Mouse (Mus musculus) midbrain, postnatal 0 days (tissue): ENCODE measurements at regions not wholly inside any gene's neighbourhood (a gene's known extent, or its start where the extent isn't known, plus 50 kb on each side); places are given as distances from the start of the nearest gene placed in this dataset.
A peak's percentile ranks its signal among the peaks of the same experiment; 100 is the strongest.

Experiments used
- ATAC-seq: fragments of 200-750 bp; cut with Nextera tagmentation; 2 replicates; pipeline ENCODE4 v1.8.0; 2017; ENCODE audit warnings: moderate number of reproducible peaks, mild to moderate bottlenecking, moderate TSS enrichment, moderate library complexity; ENCODE audit not compliant: low FRiP score
- DNase-seq: peaks from one replicate; pipeline ENCODE4 v3.0.0-alpha.2; 2015; ENCODE audit warnings: low spot score
- H3K27ac ChIP-seq: fragments of 300-500 bp; sonication (generic); 2 replicates; pipeline ENCODE4 v1.5.1; 2014; ENCODE audit warnings: low read depth, mild to moderate bottlenecking, low read length, mixed read lengths
- H3K27me3 ChIP-seq: fragments of 300-500 bp; sonication (generic); 2 replicates; pipeline ENCODE4 v1.6.1; 2014; ENCODE audit warnings: low read length, control low read depth, mixed read lengths; ENCODE audit not compliant: insufficient read depth
- H3K36me3 ChIP-seq: fragments of 300-500 bp; sonication (generic); 2 replicates; pipeline ENCODE4 v1.6.1; 2014; ENCODE audit warnings: low read length, control low read depth, mixed read lengths; ENCODE audit not compliant: insufficient read depth
- H3K4me1 ChIP-seq: fragments of 300-500 bp; sonication (generic); 2 replicates; pipeline ENCODE4 v1.6.1; 2014; ENCODE audit warnings: mild to moderate bottlenecking, control low read depth, antibody characterized with exemption, low read length, mixed read lengths; ENCODE audit not compliant: insufficient read depth
- H3K4me2 ChIP-seq: fragments of 300-500 bp; sonication (generic); 2 replicates; pipeline ENCODE4 v1.6.1; 2014; ENCODE audit warnings: low read depth, mild to moderate bottlenecking, low read length, mixed read lengths; ENCODE audit not compliant: poor library complexity, severe bottlenecking
- H3K4me3 ChIP-seq: fragments of 300-500 bp; sonication (generic); 2 replicates; pipeline ENCODE4 v1.5.1; 2014; ENCODE audit warnings: low read depth, mild to moderate bottlenecking, low read length, moderate library complexity
- H3K9ac ChIP-seq: fragments of 300-500 bp; sonication (generic); replicated peaks from 2 replicates; pipeline ENCODE4 v1.6.1; 2014; ENCODE audit warnings: mild to moderate bottlenecking, low read length, moderate library complexity, mixed read lengths; ENCODE audit not compliant: poor library complexity, severe bottlenecking
- H3K9me3 ChIP-seq: fragments of 300-500 bp; sonication (generic); 2 replicates; pipeline ENCODE4 v1.6.1; 2016; ENCODE audit warnings: low read length, control low read depth
- CTCF ChIP-seq: IDR thresholded peaks from 2 replicates; pipeline ENCODE4 v1.5.1; 2016; ENCODE audit warnings: antibody characterized with exemption, mild to moderate bottlenecking
- WGBS: fragments of 180-500 bp; shearing (Covaris S2); extraction: QIAGEN DNeasy Blood & Tissue Kit; methylation state at CpG from one replicate; pipeline ENCODE4 v1.1.7; 2014; 5-methylcytosine and 5-hydroxymethylcytosine counted together

GRCm38 (mm10) chr4:95283789-95284188 lies 231.8 kb upstream of the Jun start:
- Histone ChIP-seq H3K9me3 (no peaks in the 10 kb centered on the region), H3K27me3 (no peaks in the 10 kb centered on the region), H3K4me1 (no peaks in the 10 kb centered on the region), H3K9ac (no peak overlapping the region), H3K27ac (no peak overlapping the region), H3K36me3 (no peaks in the 10 kb centered on the region), H3K4me2 (no peak overlapping the region), H3K4me3 (no peak overlapping the region)
- TF ChIP-seq CTCF, result no peak
- WGBS, result 87% methylated on average over 2 of the region's 2 CpGs
- no peak for ATAC-seq
- DNase-seq, result no peak

- no peak for TF ChIP-seq CTCF
- Histone ChIP-seq H3K27me3 (no peaks in the 10 kb centered on the region), H3K4me1 (no peaks in the 10 kb centered on the region), H3K36me3 (no peaks in the 10 kb centered on the region), H3K27ac (no peak overlapping the region), H3K4me3 (no peak overlapping the region), H3K9me3 (no peaks in the 10 kb centered on the region), H3K9ac (no peak overlapping the region), H3K4me2 (no peak overlapping the region)
- DNase-seq (no peak), ATAC-seq (no peak)
- 98% methylated on average over 2 of the region's 2 CpGs for WGBS
These were observed 232.2 kb upstream of the Jun start for GRCm38 (mm10) chr4:95284192-95284591.

- no peak for DNase-seq
- Histone ChIP-seq H3K9me3 (no peaks in the 10 kb centered on the region), H3K4me1 (no peaks in the 10 kb centered on the region), H3K9ac (no peak overlapping the region), H3K4me2 (no peak overlapping the region), H3K4me3 (no peak overlapping the region), H3K27ac (no peak overlapping the region), H3K36me3 (no peaks in the 10 kb centered on the region), H3K27me3 (no peaks in the 10 kb centered on the region)
- whole genome bisulfite sequencing, result 95% methylated on average over 1 of the region's 1 CpGs
- ATAC-seq, result no peak
- TF ChIP-seq CTCF, result no peak
These were observed 232.7 kb upstream of the Jun start for GRCm38 (mm10) chr4:95284696-95285095.

GRCm38 (mm10) chr4:95290321-95290720 lies 238.3 kb upstream of the Jun start:
- Histone ChIP-seq H3K27me3 (no peaks in the 10 kb centered on the region), H3K9me3 (no peaks in the 10 kb centered on the region), H3K4me1 (no peaks in the 10 kb centered on the region), H3K36me3 (no peaks in the 10 kb centered on the region), H3K4me3 (no peak overlapping the region), H3K4me2 (no peak overlapping the region), H3K27ac (no peak overlapping the region), H3K9ac (no peak overlapping the region)
- DNase-seq, result no peak
- 57% methylated on average over 4 of the region's 4 CpGs for WGBS
- no peak for ATAC-seq
- no peak for TF ChIP-seq CTCF

GRCm38 (mm10) chr4:95294110-95294509 lies 242.1 kb upstream of the Jun start:
- 64% methylated on average over 4 of the region's 4 CpGs for WGBS
- ATAC-seq (no peak), DNase-seq (no peak)
- TF ChIP-seq CTCF, result peak; percentile 24; the same call in 1 of the 2 replicates
- H3K27ac ChIP-seq, result no peak overlapping the region
- H3K4me2 ChIP-seq, result no peak overlapping the region
- no peaks in the 10 kb centered on the region for H3K4me1 ChIP-seq
- no peaks in the 10 kb centered on the region for H3K9me3 ChIP-seq
- H3K27me3 ChIP-seq, result no peaks in the 10 kb centered on the region
- H3K36me3 ChIP-seq, result no peaks in the 10 kb centered on the region
- H3K4me3 ChIP-seq, result no peak overlapping the region
- H3K9ac ChIP-seq, result no peak overlapping the region

GRCm38 (mm10) chr4:95301907-95302306 lies 249.9 kb upstream of the Jun start:
- no peak for TF ChIP-seq CTCF
- H3K27ac ChIP-seq, result no peak overlapping the region
- H3K9ac ChIP-seq, result no peak overlapping the region
- H3K4me3 ChIP-seq, result no peak overlapping the region
- H3K27me3 ChIP-seq, result no peaks in the 10 kb centered on the region
- H3K9me3 ChIP-seq, result no peaks in the 10 kb centered on the region
- H3K4me1 ChIP-seq, result no peaks in the 10 kb centered on the region
- DNase-seq, result no peak
- WGBS, result 99% methylated on average over 2 of the region's 2 CpGs
- no peak for ATAC-seq
- no peaks in the 10 kb centered on the region for H3K36me3 ChIP-seq
- no peak overlapping the region for H3K4me2 ChIP-seq
